Mouse (Mus musculus): ENCODE results near the gene Cxcl16. TPM values are rescaled to one million over a fixed set of nuclear protein-coding genes. Genes with fewer than 3 reads are reported as not detected.

Gene Cxcl16
- total and polyA plus RNA-seq, 2 experiments: 5.7 to 10.2 TPM

DNA sequence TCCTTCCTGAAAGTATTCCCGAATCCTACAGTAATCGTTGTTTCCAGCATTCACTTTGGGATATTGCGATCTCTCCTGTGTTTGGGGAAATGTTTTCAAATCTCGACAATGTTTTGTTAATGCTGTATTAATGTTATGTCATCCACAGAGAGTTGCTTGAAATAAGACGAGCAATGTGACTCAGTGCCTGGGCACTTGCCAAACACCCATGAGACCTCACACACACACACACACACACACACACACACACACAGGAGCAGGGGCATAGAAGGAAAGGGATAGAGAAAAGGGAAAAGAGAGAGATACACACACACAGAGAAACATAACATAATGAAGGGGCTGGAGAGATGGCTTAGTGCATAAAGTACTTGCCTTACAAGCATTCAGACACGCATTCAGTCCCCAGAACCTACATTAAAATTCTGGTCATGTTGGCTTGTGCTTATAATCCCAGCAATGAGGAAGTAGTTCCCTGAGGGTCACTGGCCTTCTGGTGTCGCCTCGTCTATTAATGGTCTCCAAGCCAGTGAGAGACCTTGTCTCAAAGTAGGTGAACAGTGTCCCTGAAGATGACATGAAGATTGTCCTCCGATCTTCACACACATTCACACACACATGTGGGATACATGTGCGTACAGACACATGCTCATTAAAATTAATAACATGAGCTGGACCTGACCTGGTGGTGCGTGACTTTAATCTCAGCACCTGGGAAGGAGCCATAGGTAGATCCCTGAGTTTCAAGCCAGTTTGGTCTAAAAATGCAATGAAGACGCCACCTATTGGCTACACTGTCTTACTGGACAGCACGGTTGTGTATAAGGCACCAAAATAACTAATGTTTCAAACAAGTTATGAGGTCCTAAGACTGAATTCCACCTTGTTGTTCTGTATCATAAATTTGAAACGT, 40.0 kb upstream of the Cxcl16 start:
- Histone ChIP-seq H3K36me3 (ENCODE audit: control insufficient read depth, insufficient read depth, low read length) (no peaks in the 10 kb centered on the region), H3K4me1 (ENCODE audit: control insufficient read depth, insufficient read depth, low read length) (peaks cover 14% of the 10 kb centered on the region), H3K27ac (replicated peaks; ENCODE audit: insufficient read depth, low read depth, low read length) (no peak overlapping the region), H3K9ac (ENCODE audit: low read depth, low read length) (no peak overlapping the region), H3K4me3 (ENCODE audit: insufficient read depth, low read depth, low read length) (no peak overlapping the region), H3K27me3 (ENCODE audit: control insufficient read depth, insufficient read depth, low read length) (no peaks in the 10 kb centered on the region), H3K79me2 (ENCODE audit: control insufficient read depth, insufficient read depth, low read length) (no peaks in the 10 kb centered on the region)
- no peak for DNase-seq (ENCODE audit: extremely low read depth, low read depth, low spot score)
- 69% methylated on average over 14 of the region's 14 CpGs for whole genome bisulfite sequencing
- TF ChIP-seq POLR2A (IDR thresholded peaks at IDR 0.05; ENCODE audit: extremely low read depth, insufficient read depth, low read length): no peak
- TF ChIP-seq CTCF (IDR thresholded peaks at IDR 0.05; ENCODE audit: low read depth, low read length): peak; percentile 17; the same call in 1 of the 2 replicates

DNA sequence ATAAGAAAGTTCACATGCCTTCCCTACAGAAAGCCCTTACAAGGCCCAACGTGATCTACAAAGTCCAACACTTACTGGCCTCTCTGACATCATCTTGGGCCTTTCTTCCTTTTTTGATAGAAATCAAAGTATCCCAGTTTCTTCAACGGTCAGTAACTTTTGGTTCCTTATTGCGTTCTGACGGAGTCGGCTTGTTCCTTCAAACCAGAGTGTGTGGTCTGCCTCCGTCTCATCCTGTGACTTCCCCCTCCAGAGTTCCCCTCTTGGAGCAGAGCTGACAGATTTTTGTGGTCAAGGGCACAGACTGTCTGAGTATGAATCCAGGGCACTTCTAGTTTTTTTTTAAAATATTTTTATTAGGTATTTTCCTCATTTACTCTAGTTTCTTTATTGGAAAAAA, 29.9 kb upstream of the Cxcl16 start:
- no peaks in the 10 kb centered on the region for H3K4me1 ChIP-seq (ENCODE audit: control insufficient read depth, insufficient read depth, low read length)
- no peaks in the 10 kb centered on the region for H3K79me2 ChIP-seq (ENCODE audit: control insufficient read depth, insufficient read depth, low read length)
- TF ChIP-seq CTCF (IDR thresholded peaks at IDR 0.05; ENCODE audit: low read depth, low read length) (no peak), POLR2A (IDR thresholded peaks at IDR 0.05; ENCODE audit: extremely low read depth, insufficient read depth, low read length) (no peak)
- H3K27ac ChIP-seq (replicated peaks; ENCODE audit: insufficient read depth, low read depth, low read length): no peak overlapping the region
- no peaks in the 10 kb centered on the region for H3K36me3 ChIP-seq (ENCODE audit: control insufficient read depth, insufficient read depth, low read length)
- WGBS: 78% methylated on average over 6 of the region's 6 CpGs
- peak; percentile 54 for DNase-seq (ENCODE audit: extremely low read depth, low read depth, low spot score)
- H3K4me3 ChIP-seq (ENCODE audit: insufficient read depth, low read depth, low read length): no peak overlapping the region
- no peak overlapping the region for H3K9ac ChIP-seq (ENCODE audit: low read depth, low read length)
- H3K27me3 ChIP-seq (ENCODE audit: control insufficient read depth, insufficient read depth, low read length): no peaks in the 10 kb centered on the region

GRCm38 (mm10) chr11:70489138-70489537, 29.4 kb upstream of the Cxcl16 start:
- no peak for DNase-seq (ENCODE audit: extremely low read depth, low read depth, low spot score)
- no peaks in the 10 kb centered on the region for H3K79me2 ChIP-seq (ENCODE audit: control insufficient read depth, insufficient read depth, low read length)
- H3K4me1 ChIP-seq (ENCODE audit: control insufficient read depth, insufficient read depth, low read length): no peaks in the 10 kb centered on the region
- 91% methylated on average over 3 of the region's 3 CpGs for WGBS
- H3K36me3 ChIP-seq (ENCODE audit: control insufficient read depth, insufficient read depth, low read length): no peaks in the 10 kb centered on the region
- H3K4me3 ChIP-seq (ENCODE audit: insufficient read depth, low read depth, low read length): no peak overlapping the region
- H3K27me3 ChIP-seq (ENCODE audit: control insufficient read depth, insufficient read depth, low read length): no peaks in the 10 kb centered on the region
- TF ChIP-seq POLR2A (IDR thresholded peaks at IDR 0.05; ENCODE audit: extremely low read depth, insufficient read depth, low read length) (no peak), CTCF (IDR thresholded peaks at IDR 0.05; ENCODE audit: low read depth, low read length) (no peak)
- no peak overlapping the region for H3K27ac ChIP-seq (replicated peaks; ENCODE audit: insufficient read depth, low read depth, low read length)
- H3K9ac ChIP-seq (ENCODE audit: low read depth, low read length): no peak overlapping the region

DNA sequence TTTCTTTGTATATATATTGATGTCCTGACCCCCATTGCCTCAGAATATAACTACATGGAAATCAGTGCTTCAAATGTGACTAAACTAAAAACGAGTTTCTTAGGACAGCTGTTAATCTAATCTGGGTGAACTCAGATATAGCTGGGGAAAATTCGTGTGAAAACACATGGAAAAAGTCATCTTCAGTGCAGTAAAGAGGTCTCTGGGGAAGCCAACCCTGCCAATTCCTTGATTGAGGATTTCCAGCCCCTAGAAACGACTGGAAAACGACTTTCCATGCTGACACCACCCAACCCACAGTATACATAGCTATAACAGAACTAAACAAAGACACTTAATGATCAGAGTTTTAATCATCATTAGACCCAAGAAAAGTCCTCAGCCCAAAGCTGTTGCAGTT, 28.0 kb upstream of the Cxcl16 start:
- no peaks in the 10 kb centered on the region for H3K79me2 ChIP-seq (ENCODE audit: control insufficient read depth, insufficient read depth, low read length)
- DNase-seq (ENCODE audit: extremely low read depth, low read depth, low spot score): no peak
- no peak overlapping the region for H3K27ac ChIP-seq (replicated peaks; ENCODE audit: insufficient read depth, low read depth, low read length)
- WGBS: 65% methylated on average over 4 of the region's 4 CpGs
- no peak for TF ChIP-seq POLR2A (IDR thresholded peaks at IDR 0.05; ENCODE audit: extremely low read depth, insufficient read depth, low read length)
- TF ChIP-seq CTCF (IDR thresholded peaks at IDR 0.05; ENCODE audit: low read depth, low read length): no peak
- no peak overlapping the region for H3K9ac ChIP-seq (ENCODE audit: low read depth, low read length)
- no peaks in the 10 kb centered on the region for H3K27me3 ChIP-seq (ENCODE audit: control insufficient read depth, insufficient read depth, low read length)
- H3K36me3 ChIP-seq (ENCODE audit: control insufficient read depth, insufficient read depth, low read length): no peaks in the 10 kb centered on the region
- no peak overlapping the region for H3K4me3 ChIP-seq (ENCODE audit: insufficient read depth, low read depth, low read length)
- no peaks in the 10 kb centered on the region for H3K4me1 ChIP-seq (ENCODE audit: control insufficient read depth, insufficient read depth, low read length)

DNA sequence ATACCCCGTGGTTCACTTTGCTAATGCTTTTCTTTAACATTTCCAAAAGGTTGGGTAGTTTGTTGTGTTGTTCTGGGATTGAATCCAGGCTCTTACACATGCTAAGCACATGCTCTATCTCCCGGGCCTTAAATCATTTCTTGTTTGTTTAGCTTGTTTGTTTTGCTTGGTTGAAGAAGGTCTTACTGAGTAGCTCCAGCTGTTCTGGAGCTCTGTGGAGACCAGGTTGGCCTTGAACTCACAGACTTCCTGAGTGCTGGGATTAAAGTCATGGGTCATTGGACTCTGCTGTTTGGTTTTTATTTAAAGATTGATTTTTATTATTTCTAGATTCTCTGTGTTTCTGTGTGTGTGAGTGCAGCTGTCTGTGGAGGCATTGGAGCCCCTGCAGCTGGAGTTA, 25.7 kb upstream of the Cxcl16 start:
- TF ChIP-seq POLR2A (IDR thresholded peaks at IDR 0.05; ENCODE audit: extremely low read depth, insufficient read depth, low read length) (no peak), CTCF (IDR thresholded peaks at IDR 0.05; ENCODE audit: low read depth, low read length) (no peak)
- Histone ChIP-seq H3K27ac (replicated peaks; ENCODE audit: insufficient read depth, low read depth, low read length) (no peak overlapping the region), H3K36me3 (ENCODE audit: control insufficient read depth, insufficient read depth, low read length) (no peaks in the 10 kb centered on the region), H3K27me3 (ENCODE audit: control insufficient read depth, insufficient read depth, low read length) (no peaks in the 10 kb centered on the region), H3K79me2 (ENCODE audit: control insufficient read depth, insufficient read depth, low read length) (no peaks in the 10 kb centered on the region), H3K4me3 (ENCODE audit: insufficient read depth, low read depth, low read length) (no peak overlapping the region), H3K9ac (ENCODE audit: low read depth, low read length) (no peak overlapping the region), H3K4me1 (ENCODE audit: control insufficient read depth, insufficient read depth, low read length) (no peaks in the 10 kb centered on the region)
- peak; percentile 21 for DNase-seq (ENCODE audit: extremely low read depth, low read depth, low spot score)
- WGBS: 40% methylated on average over 2 of the region's 2 CpGs
